Mouse (Mus musculus): Measurements from ENCODE around the gene Olfr73. TPM values are rescaled to one million over a fixed set of nuclear protein-coding genes. Genes with fewer than 3 reads are reported as not detected.
"Not testable (repeated sequence)": the region's sequence is repeated elsewhere in the genome, so short reads cannot be mapped to it uniquely, and the experiment has no call there.

Olfr73 gene
- total RNA-seq (2021) = not detected
- long read RNA-seq = 0 reads

GRCm38 (mm10) chr2:88037599-88037998 lies at the start of gene Olfr73:
TSS of gene Olfr73 (minus strand) at chr2:88037699.
- no peak for DNase-seq (ENCODE audit: low spot score in 2 of 2)

DNA sequence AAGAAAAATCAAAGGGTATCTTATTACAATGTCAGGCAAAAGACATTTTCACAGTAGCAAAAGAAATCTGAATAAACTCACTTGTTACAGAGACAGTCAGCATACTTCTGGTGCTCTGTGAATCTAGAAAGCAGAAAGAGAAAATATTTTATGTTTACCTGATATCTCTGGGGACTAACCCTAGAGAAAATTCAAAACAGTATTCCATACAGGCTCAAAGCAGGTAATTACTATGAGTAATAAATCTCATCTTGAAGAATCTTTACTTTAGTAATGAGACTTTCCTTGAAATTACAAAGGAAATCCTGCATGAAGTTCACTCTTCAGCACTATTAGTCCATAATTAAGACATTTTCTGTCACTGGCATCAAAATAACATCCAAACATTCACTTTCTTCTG lies 34.2 kb upstream of the Olfr73 start, which contains the start of gene Olfr1163:
Gene Olfr1163 (minus strand): TSS at position 101 of the 400 bp plus-strand sequence.
- DNase-seq (ENCODE audit: low spot score in 2 of 2) = no peak

GRCm38 (mm10) chr2:88063587-88063986 lies 26.1 kb upstream of the Olfr73 start:
- DNase-seq (ENCODE audit: low spot score in 2 of 2) = no peak

- DNase-seq (ENCODE audit: low spot score in 2 of 2) = no peak
Observed at GRCm38 (mm10) chr2:88051029-88051428, 13.5 kb upstream of the Olfr73 start, which contains the start of gene Olfr1162. TSS of gene Olfr1162 (minus strand) at chr2:88051129.

GRCm38 (mm10) chr2:88022474-88022873 lies 15.0 kb downstream of the Olfr73 start, which contains the start of gene Olfr1161:
TSS of gene Olfr1161 (plus strand) at chr2:88022774.
- DNase-seq (ENCODE audit: low spot score in 2 of 2) = not testable (repeated sequence)

DNA sequence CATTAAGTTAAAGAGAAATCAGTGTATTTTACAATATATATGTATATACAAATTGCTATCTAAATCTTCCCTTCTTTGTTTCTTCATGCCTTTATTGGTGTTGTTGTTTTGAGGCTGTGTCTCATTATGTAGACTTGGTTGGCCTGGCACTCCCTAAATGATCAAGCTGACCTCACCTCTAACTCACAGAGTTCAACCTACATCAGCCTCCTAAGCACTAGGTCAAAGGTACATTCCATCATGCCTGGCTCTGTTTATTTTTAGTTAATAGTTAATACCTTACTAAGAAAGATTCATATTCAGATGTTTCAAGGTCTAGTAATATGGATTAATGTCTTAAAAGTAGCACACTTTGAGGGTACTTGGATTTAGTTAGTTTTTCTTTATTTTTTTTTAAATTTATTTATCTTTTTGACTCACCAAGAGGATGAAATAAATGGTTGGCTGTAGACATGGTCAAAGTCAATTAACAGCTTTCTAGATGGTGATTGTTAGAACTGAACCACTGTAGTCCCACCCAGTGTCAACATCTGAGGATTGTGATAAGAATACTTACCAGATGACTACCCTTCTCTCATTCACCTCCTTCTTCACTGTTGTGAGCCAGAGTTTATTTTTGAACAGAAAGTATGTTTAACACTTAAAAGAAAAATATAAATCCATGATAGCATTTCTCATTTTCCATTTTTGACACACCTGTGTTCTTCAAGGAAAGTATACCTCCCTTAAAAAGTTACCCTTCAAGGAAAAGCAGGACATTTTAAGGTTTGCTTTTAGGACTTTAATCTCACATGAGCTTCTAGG lies 29.8 kb downstream of the Olfr73 start, which contains the start of gene Olfr1160:
Gene Olfr1160 (minus strand): TSS at position 754 of the 804 bp plus-strand sequence.
- no peak for DNase-seq (ENCODE audit: low spot score in 2 of 2)

DNA sequence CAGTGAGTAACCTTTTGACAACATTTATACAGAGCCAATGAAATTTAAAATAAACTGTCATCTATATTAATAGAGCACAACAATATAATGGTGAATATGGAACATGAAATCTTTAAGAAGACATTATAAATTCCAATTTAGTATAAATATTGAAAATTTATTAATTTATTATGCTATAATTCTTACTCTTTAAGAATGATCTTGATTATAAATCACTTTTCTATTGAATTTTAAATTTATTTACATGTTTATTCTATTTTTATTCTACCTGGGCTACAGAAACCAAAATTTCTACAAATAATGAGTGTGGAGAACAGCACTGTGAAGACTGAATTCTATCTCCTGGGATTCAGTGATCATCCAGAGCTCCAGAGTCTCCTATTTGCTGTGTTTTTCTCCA lies 47.7 kb downstream of the Olfr73 start, which contains the start of gene Olfr1158:
Gene Olfr1158 (plus strand): TSS at position 301 of the 400 bp plus-strand sequence.
- DNase-seq (ENCODE audit: low spot score in 2 of 2) = no peak

Other genes with a start within 250 kb of the Olfr73 start
- gene Olfr1143, start 237.1 kb downstream of the Olfr73 start, total RNA-seq (2021) = not detected
- gene Olfr1145, start 227.9 kb downstream of the Olfr73 start, total RNA-seq (2021) = not detected
- not detected for gene Olfr1148, start 207.2 kb downstream of the Olfr73 start, total RNA-seq (2021)
- not detected for gene Olfr1150-ps1, start 193.7 kb downstream of the Olfr73 start, total RNA-seq (2021)
- not detected for gene Olfr1151, start 181.8 kb downstream of the Olfr73 start, total RNA-seq (2021)
- not detected for gene Olfr1152, start 171.2 kb downstream of the Olfr73 start, total RNA-seq (2021)
- not detected for gene Olfr1153, start 142.7 kb downstream of the Olfr73 start, total RNA-seq (2021)
- gene Olfr1154, start 132.5 kb downstream of the Olfr73 start, total RNA-seq (2021) = not detected
- gene Olfr1155, start 92.6 kb downstream of the Olfr73 start, total RNA-seq (2021) = not detected
- gene Olfr1156, start 84.6 kb downstream of the Olfr73 start, total RNA-seq (2021) = under 1 TPM in 1 of 2 experiments, not detected in 1; 0.10 TPM
- gene Olfr1157, start 69.4 kb downstream of the Olfr73 start, total RNA-seq (2021) = not detected
- not detected for gene Olfr74, start 63.0 kb downstream of the Olfr73 start, total RNA-seq (2021)
- gene Olfr1158, start 47.6 kb downstream of the Olfr73 start, total RNA-seq (2021) = not detected
- gene Olfr1160, start 29.4 kb downstream of the Olfr73 start, total RNA-seq (2021) = not detected
- gene Olfr1161, start 14.9 kb downstream of the Olfr73 start, total RNA-seq (2021) = not detected
- not detected for gene Olfr1162, start 13.4 kb upstream of the Olfr73 start, total RNA-seq (2021)
- gene Olfr1163, start 34.1 kb upstream of the Olfr73 start, total RNA-seq (2021) = not detected
- not detected for gene Olfr1164, start 56.3 kb upstream of the Olfr73 start, total RNA-seq (2021)
- not detected for gene Olfr1166, start 90.6 kb upstream of the Olfr73 start, total RNA-seq (2021)
- not detected for gene Olfr1167, start 117.5 kb upstream of the Olfr73 start, total RNA-seq (2021)
- not detected for gene Olfr1168, start 144.2 kb upstream of the Olfr73 start, total RNA-seq (2021)
- gene Olfr1170, start 190.6 kb upstream of the Olfr73 start, total RNA-seq (2021) = not detected
- not detected for gene Olfr1173, start 242.2 kb upstream of the Olfr73 start, total RNA-seq (2021)